ENCODE assay signal across 8 mouse cellular contexts in genomic region chr13:40722741-40723597, GRCm38 (mm10). TPM values are rescaled to one million over a fixed set of nuclear protein-coding genes. Genes with fewer than 3 reads are reported as not detected.
DNase-seq lines count a peak whose midpoint lies in the region; ATAC-seq lines count a peak whose summit lies in the region.

No protein-coding gene starts in this region.

- H3K27me3 ChIP-seq in hindbrain, embryonic 12.5 days = peaks cover 78% of the 10 kb centered on the region

- H3K36me3 ChIP-seq in hindbrain, embryonic 12.5 days = no peaks in the 10 kb centered on the region

- peak overlapping the region; percentile 66 for H3K9ac ChIP-seq in hindbrain, embryonic 12.5 days

- peak overlapping the region; percentile 49 for H3K4me3 ChIP-seq in hindbrain, embryonic 12.5 days

- peak; percentile 95 for DNase-seq in R1 (ENCODE audit: low read depth, low spot score)
- peak; percentile 95 to 97 for DNase-seq in cerebellum, postnatal 10 days
- DNase-seq in frontal cortex, postnatal 10 days (ENCODE audit: low spot score in 2 of 2) = peak; percentile 70 to 81
- peak; percentile 40 for DNase-seq in left cerebral cortex, adult 11 months (ENCODE audit: low spot score)
- peak; percentile 83 for DNase-seq in lung, postnatal 36 days
- peak; percentile 97 for DNase-seq in retina, embryonic 14.5 days (ENCODE audit: low spot score)
- DNase-seq in thymus, postnatal 36 days = peak; percentile 87 to 89

- ATAC-seq in hindbrain, embryonic 12.5 days (ENCODE audit: low FRiP score) = peak; percentile 95

- WGBS in hindbrain, embryonic 12.5 days = under 1% methylated on average over 70 of the region's 70 CpGs

- peak overlapping the region; percentile 76 for H3K27ac ChIP-seq in hindbrain, embryonic 12.5 days

- peaks cover 11% of the 10 kb centered on the region; the same call in 1 of the 2 replicates for H3K4me1 ChIP-seq in hindbrain, embryonic 12.5 days

- no peaks in the 10 kb centered on the region for H3K9me3 ChIP-seq in hindbrain, embryonic 12.5 days (replicated peaks)

- H3K4me2 ChIP-seq in hindbrain, embryonic 12.5 days (replicated peaks) = peak overlapping the region; percentile 81

RNA-seq across cellular contexts. Expression of gene Tfap2a, which starts 15.2 kb away (rescaled TPM):
- polyA plus RNA-seq in hindbrain, embryonic 12.5 days (2016; fragmentation: Nextera tagmentation; extraction: Ambion mirVana) = 20.5 and 21.1 TPM in 2 replicates

Comparison
In these comparisons a context has a peak if more than half of its experiments do, and no peak if none do; other contexts are left out.
1. Peak in every context shown above with its lines: DNase-seq, ATAC-seq, H3K4me3 ChIP-seq and H3K27ac ChIP-seq.
2. DNase-seq: peak in every context shown above with its lines; median percentile 97 in retina, embryonic 14.5 days; 96 in cerebellum, postnatal 10 days; 95 in R1; 88 in thymus, postnatal 36 days; 83 in lung, postnatal 36 days; 76 in frontal cortex, postnatal 10 days; 40 in left cerebral cortex, adult 11 months.